Mouse (Mus musculus) megakaryocyte, embryonic 14.5 days (primary cell): ENCODE data around the gene Ilk.

Experiments used
- FLI1 ChIP-seq: IDR thresholded peaks from 2 replicates; pipeline ENCODE4 v1.6.1; 2012; ENCODE audit warnings: low read length, inconsistent platforms, mixed read lengths
- GATA1 ChIP-seq: IDR thresholded peaks from 3 replicates; pipeline ENCODE4 v1.6.1; 2012; ENCODE audit warnings: mixed read lengths, low read length, inconsistent platforms, borderline replicate concordance

GRCm38 (mm10) chr7:105721916-105722315, 14.5 kb upstream of the Ilk start:
- TF ChIP-seq GATA1 = no peak
- TF ChIP-seq FLI1 = no peak
